Mouse (Mus musculus) urinary bladder, postnatal 36 days (tissue): ENCODE results near the gene Ssh3.

ENCODE experiments used
- DNase-seq, 2 experiments: peaks; one replicate each; pipeline ENCODE4 v3.0.0; 2022; ENCODE audit warnings: low spot score in 2 of 2, mixed read lengths in 1 of 2

Gene Ssh3

DNA sequence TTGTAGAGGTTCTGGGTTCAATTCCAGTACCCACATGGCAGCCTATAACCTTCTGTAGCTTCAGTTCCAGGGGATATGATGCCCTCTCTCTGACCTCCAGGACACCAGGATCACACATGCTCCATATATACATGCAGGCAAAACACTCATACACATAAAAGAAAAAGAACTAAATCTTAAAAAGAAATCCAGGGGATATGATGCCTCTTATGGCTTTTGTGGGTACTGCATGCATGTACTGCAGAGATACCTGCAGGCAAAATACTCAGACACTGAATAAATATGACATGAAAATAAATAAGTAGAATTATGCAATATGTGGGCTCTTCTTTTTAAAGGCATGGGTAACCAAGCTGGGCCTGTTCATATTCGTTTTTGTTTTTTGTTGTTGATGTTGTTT is 22.0 kb downstream of the Ssh3 start:
- DNase-seq: no peak

DNA sequence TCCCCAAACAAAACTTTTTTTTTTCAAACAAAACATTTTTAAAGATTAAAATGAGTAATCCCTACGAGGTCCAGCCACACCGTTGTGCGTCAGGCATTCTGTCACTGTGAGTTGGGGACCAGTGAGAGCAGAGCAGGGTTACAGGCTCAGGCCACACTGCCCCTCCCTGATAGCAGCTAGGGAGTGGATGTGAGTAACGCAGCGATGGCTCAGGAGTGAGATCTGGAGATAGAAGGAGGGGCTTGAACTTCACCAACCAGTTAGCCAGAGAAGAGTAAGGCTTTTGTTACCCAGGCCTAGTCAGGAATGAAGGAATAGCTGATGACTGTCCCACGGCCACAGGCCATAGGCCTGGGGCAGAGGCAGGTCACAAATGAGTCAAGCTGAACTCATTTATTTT is 24.2 kb downstream of the Ssh3 start:
- no peak for DNase-seq

- DNase-seq: no peak
These were observed 26.6 kb downstream of the Ssh3 start for GRCm38 (mm10) chr19:4242416-4242815.

GRCm38 (mm10) chr19:4240247-4240668 is 28.7 kb downstream of the Ssh3 start:
- DNase-seq: no peak

GRCm38 (mm10) chr19:4234548-4234947 is 34.4 kb downstream of the Ssh3 start:
- DNase-seq: no peak

GRCm38 (mm10) chr19:4232651-4233050 is 36.3 kb downstream of the Ssh3 start:
- DNase-seq: no peak

DNA sequence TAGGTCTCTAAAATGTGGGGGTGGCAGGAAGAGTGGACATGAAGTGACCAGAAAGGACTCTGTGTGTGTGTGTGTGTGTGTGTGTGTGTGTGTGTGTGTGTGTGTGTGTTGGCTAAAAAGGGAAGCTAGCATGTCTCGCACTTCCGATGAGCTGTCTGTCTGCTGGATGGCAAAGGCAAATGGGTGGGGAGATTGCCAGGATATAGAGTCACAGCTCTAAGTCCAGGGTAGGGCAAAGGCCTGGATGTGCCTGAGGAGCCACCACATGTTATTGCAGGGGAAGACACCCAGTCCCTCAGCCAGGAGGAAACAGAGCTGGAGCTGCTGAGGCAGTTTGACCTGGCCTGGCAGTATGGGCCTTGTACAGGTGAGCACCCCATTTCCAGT is 36.8 kb downstream of the Ssh3 start:
- no peak for DNase-seq

DNA sequence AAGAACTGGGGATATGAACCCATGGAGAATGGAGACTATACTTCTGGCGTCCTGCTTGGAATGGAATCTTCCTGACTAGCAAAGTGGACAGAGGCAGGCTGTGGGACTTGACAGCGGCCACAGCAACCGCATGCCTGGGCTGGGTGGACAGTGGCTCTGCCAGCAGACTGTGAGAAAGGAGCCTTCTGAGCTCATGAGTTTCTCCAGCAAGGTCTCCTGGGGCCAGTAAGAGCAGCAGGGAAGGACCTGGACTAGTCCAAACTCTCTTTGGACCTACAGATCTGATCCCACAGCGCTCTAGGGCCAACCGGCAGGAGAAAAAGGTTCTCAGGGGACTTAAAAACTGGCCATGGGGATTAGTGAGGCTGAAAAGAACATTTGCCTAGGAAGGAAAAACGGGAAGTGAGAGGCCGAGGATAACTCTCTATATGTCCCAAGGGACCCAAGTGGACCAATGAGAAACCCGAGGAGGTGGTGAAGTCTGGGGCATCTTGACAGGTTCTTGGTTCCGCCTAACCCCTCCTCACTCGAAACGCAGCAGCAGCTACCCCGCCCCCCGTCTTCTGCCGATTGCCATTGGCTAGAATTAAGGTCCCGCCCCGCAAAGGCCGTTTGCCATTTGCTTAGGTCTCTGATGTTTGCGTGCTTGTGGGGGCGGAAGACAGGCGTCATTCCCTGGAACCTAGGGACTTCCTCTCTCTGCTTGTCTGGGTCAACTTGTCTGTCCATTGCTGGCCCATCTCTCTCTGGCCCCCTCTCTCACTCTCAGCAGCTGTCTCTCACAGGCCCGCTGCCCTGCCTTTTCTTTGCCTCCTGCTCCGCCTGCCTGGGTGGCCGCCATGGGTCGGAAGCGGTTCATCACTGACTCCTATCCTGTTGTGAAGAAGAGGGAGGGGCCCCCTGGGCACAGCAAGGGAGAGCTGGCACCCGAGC is 37.5 kb downstream of the Ssh3 start, which contains the start of gene Pold4:
Pold4 (plus strand) TSS at position 647 of the 933 bp plus-strand sequence.
- peak; percentile 97 to 98 for DNase-seq

GRCm38 (mm10) chr19:4230415-4230814 is 38.6 kb downstream of the Ssh3 start:
- DNase-seq: peak in 1 of 2 experiments; percentile 43

- DNase-seq: no peak
These were observed 39.4 kb downstream of the Ssh3 start for GRCm38 (mm10) chr19:4229451-4230076.

DNA sequence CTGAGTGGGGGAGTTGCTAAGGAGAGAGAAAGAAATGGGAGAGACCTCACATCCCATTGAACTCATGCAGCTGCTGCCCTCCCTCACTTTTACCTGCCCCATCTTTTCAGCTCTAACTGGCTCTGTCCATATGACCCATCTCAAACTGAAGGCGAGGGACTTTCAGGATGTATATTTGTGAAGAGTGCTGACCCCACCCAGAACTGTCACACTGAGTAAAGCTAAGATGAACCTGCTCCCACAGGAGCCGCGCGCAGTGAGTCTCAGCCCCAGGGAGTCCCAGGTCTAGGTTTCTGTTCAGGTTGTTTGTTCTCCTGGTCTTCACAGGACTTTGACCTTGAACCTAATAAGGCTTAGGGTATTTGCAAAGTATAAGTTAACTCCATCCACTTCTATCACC is 40.1 kb downstream of the Ssh3 start:
- no peak for DNase-seq

DNA sequence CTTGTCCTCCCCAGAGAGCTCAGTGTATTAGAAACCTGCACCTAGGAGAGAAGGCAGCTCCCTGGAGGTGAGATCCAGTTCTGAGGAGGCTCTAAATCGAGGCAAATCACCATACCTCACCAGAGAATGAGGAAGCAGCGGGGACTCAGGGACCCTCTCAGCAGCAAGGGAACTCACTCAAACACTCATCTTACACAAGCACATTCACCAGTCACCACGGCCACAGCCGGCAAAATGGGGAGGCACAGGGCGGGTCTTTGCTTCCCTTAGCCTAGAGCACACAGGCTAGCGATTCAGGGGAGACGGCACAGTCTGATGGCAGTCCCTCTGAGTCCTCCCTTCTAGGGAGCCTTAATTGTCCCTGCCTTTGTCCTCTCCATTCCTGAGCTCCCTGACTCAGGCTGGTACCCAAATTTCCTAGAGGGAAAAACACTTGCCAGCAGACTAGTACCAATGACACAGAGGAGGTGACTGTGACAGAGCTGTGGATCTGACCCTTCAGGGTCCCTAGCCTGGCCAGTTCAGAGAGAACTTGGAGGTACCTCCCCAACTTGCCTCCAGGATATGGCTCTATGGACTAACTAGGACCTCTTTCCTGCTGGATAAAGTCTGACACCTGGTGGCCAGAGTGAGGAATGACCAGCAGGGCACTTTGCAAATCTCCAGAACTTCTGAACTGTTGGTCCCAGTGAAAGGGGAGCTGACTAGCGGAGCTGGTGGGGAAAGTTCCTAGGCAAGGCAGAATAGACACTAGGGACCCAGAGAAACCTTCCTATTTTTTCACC is 40.9 kb downstream of the Ssh3 start:
- peak; percentile 70 to 73 for DNase-seq

DNA sequence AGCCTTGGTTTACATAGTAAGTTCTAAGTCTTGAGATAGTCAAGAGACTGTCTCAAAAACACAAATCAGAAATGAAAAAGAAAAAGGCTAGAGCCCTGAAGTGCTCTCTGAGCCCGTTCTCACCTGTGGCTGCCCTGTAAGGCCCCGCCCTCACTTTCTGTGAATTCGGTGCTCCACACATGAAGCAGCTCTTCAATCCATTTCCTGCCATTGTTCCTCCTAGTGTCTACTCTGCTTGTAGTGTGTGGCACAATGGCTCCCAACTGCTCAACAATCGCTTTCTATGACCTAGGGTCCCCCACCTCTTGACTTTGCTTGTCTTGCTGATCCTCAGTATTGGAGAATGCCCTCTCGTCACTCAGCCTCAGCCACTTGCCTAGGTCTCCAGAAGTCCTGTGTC is 41.5 kb downstream of the Ssh3 start:
- DNase-seq: no peak

GRCm38 (mm10) chr19:4226779-4227178 is 42.2 kb downstream of the Ssh3 start:
- no peak for DNase-seq

- DNase-seq: no peak
These were observed 46.8 kb downstream of the Ssh3 start for GRCm38 (mm10) chr19:4222165-4222564.

GRCm38 (mm10) chr19:4220957-4221743 is 47.8 kb downstream of the Ssh3 start:
- DNase-seq: no peak

DNA sequence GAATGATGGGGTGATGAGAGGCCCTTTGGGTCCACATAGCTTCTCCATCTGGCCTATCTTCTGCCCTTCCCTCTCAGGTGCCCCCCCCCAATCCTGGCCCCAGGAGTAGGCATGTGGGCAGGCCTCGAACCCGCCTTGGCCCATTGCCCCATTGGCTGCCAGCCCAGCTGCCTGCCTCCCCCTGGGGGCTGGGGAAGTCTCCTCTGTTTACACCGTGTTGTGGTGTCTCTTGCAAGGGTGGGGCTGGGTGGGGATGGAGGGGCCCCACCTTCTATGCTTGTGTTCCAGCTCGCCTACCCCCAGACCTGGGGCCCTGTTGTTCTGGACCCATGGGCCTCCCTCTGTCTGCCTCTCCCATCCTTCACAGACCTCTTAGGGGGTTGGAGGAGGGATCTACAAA is 48.6 kb downstream of the Ssh3 start:
- DNase-seq: no peak

- DNase-seq: no peak
These were observed 49.0 kb downstream of the Ssh3 start for GRCm38 (mm10) chr19:4219943-4220342.

DNA sequence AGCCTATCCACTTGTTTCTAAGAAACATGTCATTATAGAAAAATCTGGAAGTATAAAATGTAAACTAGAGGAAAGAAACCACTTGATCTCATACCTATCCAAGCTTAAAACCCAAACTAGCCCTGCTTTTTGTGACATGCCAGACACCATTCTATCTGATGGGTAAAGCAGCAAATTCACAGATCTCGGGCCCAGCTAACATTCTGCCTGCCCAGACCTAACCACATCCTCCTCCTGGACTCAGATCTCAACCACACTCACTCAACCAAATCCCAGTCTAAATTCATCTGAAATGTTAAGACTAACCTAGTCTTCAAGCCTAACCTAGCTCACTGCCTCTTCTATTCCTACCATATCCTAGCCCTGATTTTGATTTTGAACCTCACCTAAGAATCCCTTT is 50.2 kb downstream of the Ssh3 start:
- no peak for DNase-seq

GRCm38 (mm10) chr19:4218293-4218692 is 50.7 kb downstream of the Ssh3 start:
- DNase-seq: no peak

DNA sequence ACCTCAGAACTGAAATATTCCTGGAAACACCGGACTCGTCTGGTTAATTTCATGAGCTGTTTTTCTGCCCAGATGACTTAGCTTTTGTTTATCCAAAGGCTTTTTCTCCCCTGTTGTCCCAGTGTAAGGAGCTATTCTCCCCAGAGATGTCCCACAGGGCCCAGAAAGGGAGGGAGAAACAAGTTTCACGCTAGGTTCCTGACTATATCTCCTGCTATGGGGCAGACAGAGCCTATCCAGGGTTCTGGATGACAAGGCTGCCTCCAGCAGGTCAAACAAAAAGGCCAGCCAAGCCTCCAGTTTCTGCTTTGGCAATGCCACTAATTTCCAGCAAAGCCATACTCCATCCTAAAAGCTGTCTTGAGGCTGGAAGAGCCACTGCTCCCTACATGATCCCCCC is 51.1 kb downstream of the Ssh3 start:
- no peak for DNase-seq
